Comparison of ENCODE assay signal across 1 mouse cellular context in genomic region chr6:124745490-124746295, GRCm38 (mm10).
TF ChIP-seq lines count a peak whose summit lies in the region.

No protein-coding gene starts in this region.

TF ChIP-seq in CH12.LX, 34 proteins besides CTCF, POLR2A, EP300 and RAD21:
- TF ChIP-seq IRF4 (IDR thresholded peaks at IDR 0.05; ENCODE audit: low read depth, low read length) (peak; percentile 86), RCOR1 (conservative IDR thresholded peaks at IDR 0.05; ENCODE audit: low read depth, low read length) (peak; percentile 71), NRF1 (IDR thresholded peaks at IDR 0.05; ENCODE audit: low read depth, low read length) (peak; percentile 68), SIN3A (IDR thresholded peaks at IDR 0.05; ENCODE audit: low read length) (peak; percentile 89), MXI1 (IDR thresholded peaks at IDR 0.05; ENCODE audit: low read depth, low read length) (peak; percentile 79; the same call in 1 of the 2 replicates), JUND (conservative IDR thresholded peaks at IDR 0.05; ENCODE audit: low read depth, low read length) (peak; percentile 49; the same call in 1 of the 2 replicates), TCF12 (IDR thresholded peaks at IDR 0.05; ENCODE audit: low read depth, low read length) (peak; percentile 93), USF2 (conservative IDR thresholded peaks at IDR 0.05; ENCODE audit: low read depth, low read length) (no peak), ZKSCAN1 (IDR thresholded peaks at IDR 0.05; ENCODE audit: borderline replicate concordance, low read depth, low read length) (0 out of 2 replicates have a peak, but pooled peaks have one; percentile 21), HCFC1 (IDR thresholded peaks at IDR 0.05; ENCODE audit: low read depth, low read length) (peak; percentile 90), UBTF (IDR thresholded peaks at IDR 0.05; ENCODE audit: low read depth, low read length) (no peak), MYC (IDR thresholded peaks at IDR 0.05; ENCODE audit: low read depth, low read length) (peak; percentile 75; the same call in 1 of the 2 replicates), ZNF384 (IDR thresholded peaks at IDR 0.05; ENCODE audit: low read depth, low read length) (peak; percentile 56), MAZ (IDR thresholded peaks at IDR 0.05; ENCODE audit: low read depth, low read length) (peak; percentile 89), BHLHE40 (IDR thresholded peaks at IDR 0.05; ENCODE audit: low read depth, low read length) (no peak), ZMIZ1 (IDR thresholded peaks at IDR 0.05; ENCODE audit: low read depth, low read length) (peak; percentile 92), NELFE (IDR thresholded peaks at IDR 0.05; ENCODE audit: low read depth, low read length) (peak; percentile 82), MEF2A (IDR thresholded peaks at IDR 0.05; ENCODE audit: borderline replicate concordance, low read depth, low read length) (peak; percentile 90), POLR2AphosphoS2 (IDR thresholded peaks at IDR 0.05; ENCODE audit: low read depth, low read length) (no peak), GABPA (IDR thresholded peaks at IDR 0.05; ENCODE audit: insufficient replicate concordance, low read depth, low read length) (peak; percentile 78; the same call in 1 of the 2 replicates), JUN (IDR thresholded peaks at IDR 0.05; ENCODE audit: insufficient read depth, low read depth, low read length) (no peak; the same call in 1 of the 2 replicates), TBP (conservative IDR thresholded peaks at IDR 0.05; ENCODE audit: low read depth, low read length) (no peak), SMC3 (IDR thresholded peaks at IDR 0.05; ENCODE audit: low read depth, low read length) (peak; percentile 79), MAFK (IDR thresholded peaks at IDR 0.05; ENCODE audit: insufficient replicate concordance, low read length) (peak; percentile 41; the same call in 1 of the 2 replicates), ETS1 (conservative IDR thresholded peaks at IDR 0.05; ENCODE audit: low read depth, low read length) (peak; percentile 62), E2F4 (IDR thresholded peaks at IDR 0.05; ENCODE audit: insufficient replicate concordance, low read depth, low read length) (peak; percentile 92; the same call in 1 of the 2 replicates), MAX (IDR thresholded peaks at IDR 0.05; ENCODE audit: low read length) (peak; percentile 86), ZC3H11A (IDR thresholded peaks at IDR 0.05; ENCODE audit: low read depth, low read length) (peak; percentile 46; the same call in 1 of the 2 replicates), CHD1 (IDR thresholded peaks at IDR 0.05; ENCODE audit: low read depth, low read length) (no peak), PAX5 (IDR thresholded peaks at IDR 0.05; ENCODE audit: low read length) (no peak), USF1 (IDR thresholded peaks at IDR 0.05; ENCODE audit: low read depth, low read length) (peak; percentile 33; the same call in 1 of the 2 replicates), ELF1 (IDR thresholded peaks at IDR 0.05; ENCODE audit: low read depth, low read length) (peak; percentile 91), CHD2 (IDR thresholded peaks at IDR 0.05; ENCODE audit: low read length) (peak; percentile 97), KAT2A (IDR thresholded peaks at IDR 0.05; ENCODE audit: insufficient replicate concordance, low read length) (peak; percentile 84; the same call in 1 of the 2 replicates)
